Mouse (Mus musculus) midbrain, postnatal 0 days (tissue): ENCODE data around the gene Top2a. TPM values are rescaled to one million over a fixed set of nuclear protein-coding genes. Genes with fewer than 3 reads are reported as not detected.

Experiments used
- ATAC-seq: fragments of 200-750 bp; cut with Nextera tagmentation; 2 replicates; pipeline ENCODE4 v1.8.0; 2017; ENCODE audit warnings: moderate number of reproducible peaks, mild to moderate bottlenecking, moderate TSS enrichment, moderate library complexity; ENCODE audit not compliant: low FRiP score
- DNase-seq: peaks from one replicate; pipeline ENCODE4 v3.0.0-alpha.2; 2015; ENCODE audit warnings: low spot score
- H3K27ac ChIP-seq: fragments of 300-500 bp; sonication (generic); 2 replicates; pipeline ENCODE4 v1.5.1; 2014; ENCODE audit warnings: low read depth, mild to moderate bottlenecking, low read length, mixed read lengths
- H3K27me3 ChIP-seq: fragments of 300-500 bp; sonication (generic); 2 replicates; pipeline ENCODE4 v1.6.1; 2014; ENCODE audit warnings: low read length, control low read depth, mixed read lengths; ENCODE audit not compliant: insufficient read depth
- H3K36me3 ChIP-seq: fragments of 300-500 bp; sonication (generic); 2 replicates; pipeline ENCODE4 v1.6.1; 2014; ENCODE audit warnings: low read length, control low read depth, mixed read lengths; ENCODE audit not compliant: insufficient read depth
- H3K4me1 ChIP-seq: fragments of 300-500 bp; sonication (generic); 2 replicates; pipeline ENCODE4 v1.6.1; 2014; ENCODE audit warnings: mild to moderate bottlenecking, control low read depth, antibody characterized with exemption, low read length, mixed read lengths; ENCODE audit not compliant: insufficient read depth
- H3K4me2 ChIP-seq: fragments of 300-500 bp; sonication (generic); 2 replicates; pipeline ENCODE4 v1.6.1; 2014; ENCODE audit warnings: low read depth, mild to moderate bottlenecking, low read length, mixed read lengths; ENCODE audit not compliant: poor library complexity, severe bottlenecking
- H3K4me3 ChIP-seq: fragments of 300-500 bp; sonication (generic); 2 replicates; pipeline ENCODE4 v1.5.1; 2014; ENCODE audit warnings: low read depth, mild to moderate bottlenecking, low read length, moderate library complexity
- H3K9ac ChIP-seq: fragments of 300-500 bp; sonication (generic); replicated peaks from 2 replicates; pipeline ENCODE4 v1.6.1; 2014; ENCODE audit warnings: mild to moderate bottlenecking, low read length, moderate library complexity, mixed read lengths; ENCODE audit not compliant: poor library complexity, severe bottlenecking
- H3K9me3 ChIP-seq: fragments of 300-500 bp; sonication (generic); 2 replicates; pipeline ENCODE4 v1.6.1; 2016; ENCODE audit warnings: low read length, control low read depth
- CTCF ChIP-seq: IDR thresholded peaks from 2 replicates; pipeline ENCODE4 v1.5.1; 2016; ENCODE audit warnings: antibody characterized with exemption, mild to moderate bottlenecking
- WGBS: fragments of 180-500 bp; shearing (Covaris S2); extraction: QIAGEN DNeasy Blood & Tissue Kit; methylation state at CpG from one replicate; pipeline ENCODE4 v1.1.7; 2014; 5-methylcytosine and 5-hydroxymethylcytosine counted together
- polyA plus RNA-seq: library from polyadenylated mRNA; unstranded; fragments of >200 nt; fragmentation: Nextera tagmentation; extraction: Ambion mirVana; gene quantifications from 2 replicates; pipeline ENCODE4 v1.2.1, GENCODE M21; 2015
- total RNA-seq: library from RNA; depleted of rRNA; stranded (reverse); fragments of >200 nt; gene quantifications from 2 replicates; pipeline ENCODE4 v1.2.3, GENCODE M21; 2014

Gene Top2a
- total and polyA plus RNA-seq, 2 experiments from 2014 or later = 10.0 to 21.1 TPM

- Histone ChIP-seq H3K27ac (0 out of 2 replicates have a peak overlapping the region, but pooled peaks have one; percentile 32), H3K4me3 (no peak overlapping the region), H3K9ac (no peak overlapping the region; the same call in 1 of the 2 replicates), H3K9me3 (no peaks in the 10 kb centered on the region), H3K36me3 (no peaks in the 10 kb centered on the region; the same call in 1 of the 2 replicates), H3K27me3 (no peaks in the 10 kb centered on the region), H3K4me2 (no peak overlapping the region), H3K4me1 (peaks cover 4% of the 10 kb centered on the region; the same call in 1 of the 2 replicates)
- WGBS = 74% methylated on average over 2 of the region's 2 CpGs
- ATAC-seq = no peak
- DNase-seq = no peak
- TF ChIP-seq CTCF = no peak
Measured at GRCm38 (mm10) chr11:99047643-99048042, 23.7 kb upstream of the Top2a start.

GRCm38 (mm10) chr11:99047120-99047519, 23.1 kb upstream of the Top2a start:
- DNase-seq = peak; percentile 55
- WGBS = 48% methylated on average over 5 of the region's 5 CpGs
- no peak overlapping the region for H3K9ac ChIP-seq

GRCm38 (mm10) chr11:99045159-99045889, 21.3 kb upstream of the Top2a start:
- DNase-seq = no peak
- whole genome bisulfite sequencing = 90% methylated on average over 12 of the region's 12 CpGs
- Histone ChIP-seq H3K27ac (no peak overlapping the region), H3K9me3 (no peaks in the 10 kb centered on the region), H3K27me3 (no peaks in the 10 kb centered on the region), H3K9ac (no peak overlapping the region), H3K36me3 (no peaks in the 10 kb centered on the region; the same call in 1 of the 2 replicates), H3K4me3 (no peak overlapping the region), H3K4me1 (peaks cover 4% of the 10 kb centered on the region; the same call in 1 of the 2 replicates), H3K4me2 (no peak overlapping the region)
- ATAC-seq = no peak
- TF ChIP-seq CTCF = no peak

More at GRCm38 (mm10) chr11:99047120-99047519, 23.1 kb upstream of the Top2a start:
- Histone ChIP-seq H3K4me2 (no peak overlapping the region), H3K9me3 (no peaks in the 10 kb centered on the region), H3K27me3 (no peaks in the 10 kb centered on the region), H3K4me1 (peaks cover 4% of the 10 kb centered on the region; the same call in 1 of the 2 replicates), H3K4me3 (no peak overlapping the region), H3K27ac (0 out of 2 replicates have a peak overlapping the region, but pooled peaks have one; percentile 32), H3K36me3 (no peaks in the 10 kb centered on the region; the same call in 1 of the 2 replicates)
- no peak for ATAC-seq
- no peak for TF ChIP-seq CTCF

- Histone ChIP-seq H3K27ac (no peak overlapping the region), H3K4me1 (peaks cover 4% of the 10 kb centered on the region; the same call in 1 of the 2 replicates), H3K4me2 (no peak overlapping the region), H3K27me3 (no peaks in the 10 kb centered on the region), H3K9ac (no peak overlapping the region), H3K4me3 (no peak overlapping the region), H3K36me3 (no peaks in the 10 kb centered on the region; the same call in 1 of the 2 replicates), H3K9me3 (no peaks in the 10 kb centered on the region)
- ATAC-seq (no peak), DNase-seq (no peak)
- no peak for TF ChIP-seq CTCF
- 87% methylated on average over 5 of the region's 5 CpGs for WGBS
Measured at GRCm38 (mm10) chr11:99044306-99044705, 20.3 kb upstream of the Top2a start.

- Histone ChIP-seq H3K4me1 (peaks cover 4% of the 10 kb centered on the region; the same call in 1 of the 2 replicates), H3K4me3 (no peak overlapping the region), H3K36me3 (no peaks in the 10 kb centered on the region; the same call in 1 of the 2 replicates), H3K27ac (no peak overlapping the region), H3K4me2 (no peak overlapping the region), H3K9me3 (no peaks in the 10 kb centered on the region), H3K9ac (no peak overlapping the region), H3K27me3 (no peaks in the 10 kb centered on the region)
- TF ChIP-seq CTCF = peak; percentile 45; the same call in 1 of the 2 replicates
- DNase-seq = no peak
- 90% methylated on average over 6 of the region's 6 CpGs for WGBS
- ATAC-seq = no peak
Measured at GRCm38 (mm10) chr11:99043632-99044031, 19.6 kb upstream of the Top2a start.

- ATAC-seq = no peak
- Histone ChIP-seq H3K9me3 (no peaks in the 10 kb centered on the region), H3K4me1 (peaks cover 4% of the 10 kb centered on the region; the same call in 1 of the 2 replicates), H3K4me3 (no peak overlapping the region), H3K36me3 (no peaks in the 10 kb centered on the region), H3K9ac (no peak overlapping the region), H3K27me3 (no peaks in the 10 kb centered on the region), H3K27ac (peak overlapping the region; percentile 47; the same call in 1 of the 2 replicates), H3K4me2 (peak overlapping the region; percentile 98)
- WGBS = 45% methylated on average over 12 of the region's 12 CpGs
- TF ChIP-seq CTCF = no peak
- no peak for DNase-seq
Measured at GRCm38 (mm10) chr11:99042834-99043431, 18.9 kb upstream of the Top2a start.
